Mouse (Mus musculus) intestine, postnatal 0 days (tissue): ENCODE results near the gene Rbmx. TPM values are rescaled to one million over a fixed set of nuclear protein-coding genes. Genes with fewer than 3 reads are reported as not detected.

ENCODE experiments used
- ATAC-seq: fragments of 200-750 bp; cut with Nextera tagmentation; 2 replicates; pipeline ENCODE4 v1.8.0; 2017; ENCODE audit warnings: mild to moderate bottlenecking, moderate TSS enrichment, moderate library complexity
- H3K27ac ChIP-seq: fragments of 300-500 bp; sonication (generic); 2 replicates; pipeline ENCODE4 v1.5.1; 2014; ENCODE audit warnings: mild to moderate bottlenecking, low read depth, low read length, moderate library complexity
- H3K27me3 ChIP-seq: fragments of 300-500 bp; sonication (generic); replicated peaks from 2 replicates; pipeline ENCODE4 v1.6.1; 2014; ENCODE audit warnings: low read length, mixed read lengths; ENCODE audit not compliant: control insufficient read depth, insufficient read depth
- H3K36me3 ChIP-seq: fragments of 300-500 bp; sonication (generic); 2 replicates; pipeline ENCODE4 v1.6.1; 2014; ENCODE audit warnings: mild to moderate bottlenecking, moderate library complexity; ENCODE audit not compliant: control insufficient read depth, insufficient read depth
- H3K4me1 ChIP-seq: fragments of 300-500 bp; sonication (generic); replicated peaks from 2 replicates; pipeline ENCODE4 v1.6.1; 2014; ENCODE audit warnings: antibody characterized with exemption, low read length, mixed read lengths; ENCODE audit not compliant: control insufficient read depth, insufficient read depth
- H3K4me2 ChIP-seq: fragments of 300-500 bp; sonication (generic); replicated peaks from 2 replicates; pipeline ENCODE4 v1.6.1; 2014; ENCODE audit warnings: low read depth, mild to moderate bottlenecking, moderate library complexity
- H3K4me3 ChIP-seq: fragments of 300-500 bp; sonication (generic); 2 replicates; pipeline ENCODE4 v1.5.1; 2014; ENCODE audit warnings: low read depth, low read length
- H3K9ac ChIP-seq: fragments of 300-500 bp; sonication (generic); 2 replicates; pipeline ENCODE4 v1.6.1; 2014; ENCODE audit warnings: mild to moderate bottlenecking, low read depth, low read length
- H3K9me3 ChIP-seq: fragments of 300-500 bp; sonication (generic); 2 replicates; pipeline ENCODE4 v1.6.1; 2016; ENCODE audit warnings: mixed run types; ENCODE audit not compliant: control insufficient read depth
- CTCF ChIP-seq: sonication (generic); IDR thresholded peaks from 2 replicates; pipeline ENCODE4 v1.5.1; 2016; ENCODE audit warnings: low read depth, mild to moderate bottlenecking, control low read depth, antibody characterized with exemption, moderate library complexity
- WGBS: fragments of 180-500 bp; shearing (Covaris S2); extraction: QIAGEN DNeasy Blood & Tissue Kit; methylation state at CpG from one replicate; pipeline ENCODE4 v1.1.7; 2014; 5-methylcytosine and 5-hydroxymethylcytosine counted together
- polyA plus RNA-seq: library from polyadenylated mRNA; unstranded; fragments of >200 nt; fragmentation: Nextera tagmentation; extraction: Ambion mirVana; gene quantifications from 2 replicates; pipeline ENCODE4 v1.2.1, GENCODE M21; 2015

The Rbmx gene
- polyA plus RNA-seq, 1 experiment from 2014 or later = 33.2 TPM

- Histone ChIP-seq H3K36me3 (no peaks in the 10 kb centered on the region), H3K27me3 (no peaks in the 10 kb centered on the region), H3K9ac (no peak overlapping the region), H3K27ac (no peak overlapping the region), H3K4me1 (no peaks in the 10 kb centered on the region), H3K4me2 (no peak overlapping the region), H3K9me3 (no peaks in the 10 kb centered on the region), H3K4me3 (no peak overlapping the region)
- ATAC-seq = no peak
- no peak for TF ChIP-seq CTCF
- WGBS = 92% methylated on average over 6 of the region's 6 CpGs
Observed at GRCm38 (mm10) chrX:57335313-57335712, 57.5 kb downstream of the Rbmx start.

Other genes with a start within 250 kb of the Rbmx start
- not detected in 2 replicates for gene Cd40lg, start 180.9 kb downstream of the Rbmx start, polyA plus RNA-seq
- gene Arhgef6, start 54.3 kb downstream of the Rbmx start, polyA plus RNA-seq = 2.7 and 3.2 TPM in 2 replicates
- not detected in 2 replicates for gene Gm364, start 16.1 kb upstream of the Rbmx start, polyA plus RNA-seq
- gene Gpr101, start 110.7 kb upstream of the Rbmx start, polyA plus RNA-seq = not detected in 2 replicates